Mouse (Mus musculus): ENCODE measurements around the gene Btg1. TPM values are rescaled to one million over a fixed set of nuclear protein-coding genes. Genes with fewer than 3 reads are reported as not detected.

Gene Btg1
- 46.2 and 49.5 TPM in 2 replicates for polyA plus RNA-seq (2016; fragmentation: Nextera tagmentation; extraction: Ambion mirVana)

DNA sequence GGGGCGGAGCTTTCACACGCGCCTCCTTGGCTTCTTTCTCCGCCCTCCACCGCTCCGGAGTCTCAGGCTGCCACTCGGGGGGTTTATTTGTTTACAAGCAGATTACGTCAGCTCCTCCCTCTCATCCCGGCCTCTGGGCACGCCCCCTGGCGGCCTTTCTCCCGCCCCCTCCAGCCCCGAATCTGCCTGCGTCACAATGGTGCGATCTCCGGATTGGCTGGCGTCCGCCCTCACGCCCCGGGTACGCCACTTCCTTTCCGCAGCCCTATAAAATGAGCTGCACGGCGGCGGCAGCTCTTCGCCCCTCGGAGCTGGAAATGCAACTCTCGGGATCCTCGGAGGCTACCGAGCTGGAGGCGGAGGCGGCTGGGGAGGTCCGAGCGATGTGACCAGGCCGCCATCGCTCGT, at the start of gene Btg1:
Gene Btg1 (plus strand): TSS at position 298 of the 408 bp plus-strand sequence.
- Histone ChIP-seq H3K9ac (peak within 1 kb of the TSS; percentile 100), H3K27me3 (no peaks in the 10 kb centered on the region), H3K9me3 (no peaks in the 10 kb centered on the region), H3K27ac (peak within 1 kb of the TSS; percentile 97), H3K4me3 (replicated peaks) (peak within 1 kb of the TSS; percentile 99), H3K36me3 (replicated peaks) (0 out of 2 replicates have a peak, but pooled peaks cover 11% of the 10 kb centered on the region), H3K4me2 (peak within 1 kb of the TSS; percentile 56), H3K4me1 (peaks cover 15% of the 10 kb centered on the region)
- ATAC-seq (ENCODE audit: low FRiP score), result peak; percentile 97
- under 1% methylated on average over 37 of the region's 37 CpGs for WGBS

DNA sequence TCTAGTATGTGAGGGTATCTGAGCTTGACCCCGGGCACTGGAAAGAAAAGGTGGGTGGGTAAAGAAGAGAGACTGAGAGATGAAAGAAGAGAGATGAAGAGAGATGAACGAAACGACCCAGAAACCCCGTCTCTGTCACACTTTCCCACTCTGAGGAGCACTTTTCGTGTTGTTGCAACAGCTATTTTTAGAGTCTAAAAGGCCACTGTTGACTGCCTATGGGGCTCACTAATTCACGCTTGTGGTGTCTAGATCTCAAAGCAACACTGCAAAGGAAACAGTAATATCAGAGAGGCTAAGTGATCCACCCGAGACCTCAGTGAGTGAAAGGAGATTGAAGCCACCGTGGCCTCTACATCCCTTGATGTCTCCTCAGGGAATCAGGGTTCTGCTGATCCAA, 47.3 kb upstream of the Btg1 start:
- no peak overlapping the region for H3K27ac ChIP-seq
- ATAC-seq (ENCODE audit: low FRiP score), result no peak
- no peak overlapping the region for H3K9ac ChIP-seq
- 85% methylated on average over 8 of the region's 8 CpGs for WGBS
- H3K27me3 ChIP-seq, result no peaks in the 10 kb centered on the region
- no peak overlapping the region for H3K4me3 ChIP-seq (replicated peaks)
- no peak overlapping the region for H3K4me2 ChIP-seq
- no peaks in the 10 kb centered on the region for H3K9me3 ChIP-seq
- no peaks in the 10 kb centered on the region for H3K36me3 ChIP-seq (replicated peaks)
- peaks cover 7% of the 10 kb centered on the region; the same call in 1 of the 2 replicates for H3K4me1 ChIP-seq

DNA sequence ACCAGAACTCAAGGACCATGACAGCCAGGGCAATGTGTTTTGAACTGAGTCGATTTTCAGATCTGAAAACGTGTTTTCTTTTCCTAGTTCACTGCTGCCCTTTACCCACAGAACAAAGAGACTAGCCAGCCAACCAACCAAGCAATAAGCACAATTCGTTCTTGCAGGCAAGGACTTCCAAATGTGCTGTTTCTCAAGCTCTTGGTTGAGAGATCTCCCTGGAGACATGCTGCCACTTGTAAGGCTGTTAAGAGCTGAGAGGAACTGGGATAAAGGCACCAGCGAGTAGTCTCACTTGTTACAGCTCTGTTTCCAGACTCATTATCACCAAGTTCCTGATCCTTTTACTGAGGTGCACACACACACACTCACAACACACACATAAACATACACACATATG, 45.6 kb upstream of the Btg1 start:
- H3K27ac ChIP-seq, result no peak overlapping the region

DNA sequence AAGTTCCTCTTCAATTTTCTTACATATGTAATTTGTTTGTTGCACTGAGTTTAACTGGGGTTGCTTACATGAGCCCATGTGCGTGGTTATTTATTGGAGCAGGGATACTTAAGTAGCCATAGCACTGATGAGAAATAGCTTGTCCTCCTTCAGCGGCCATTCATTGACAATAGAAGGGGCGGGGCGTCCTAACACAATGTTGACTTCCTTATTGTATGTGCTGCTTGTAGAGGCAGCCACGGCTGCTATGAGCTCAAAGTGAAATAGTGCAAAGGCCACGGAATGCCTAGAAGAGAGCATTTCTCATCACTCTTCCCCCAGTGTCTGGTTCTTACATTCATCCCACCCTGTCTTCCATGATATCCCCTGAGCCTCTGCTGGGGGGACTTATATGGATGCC, 42.0 kb upstream of the Btg1 start:
- Histone ChIP-seq H3K4me3 (replicated peaks) (no peak overlapping the region), H3K27ac (no peak overlapping the region), H3K9ac (no peak overlapping the region), H3K36me3 (replicated peaks) (no peaks in the 10 kb centered on the region), H3K27me3 (no peaks in the 10 kb centered on the region), H3K4me2 (no peak overlapping the region), H3K9me3 (no peaks in the 10 kb centered on the region), H3K4me1 (peaks cover 7% of the 10 kb centered on the region; the same call in 1 of the 2 replicates)
- 83% methylated on average over 6 of the region's 6 CpGs for WGBS
- no peak for ATAC-seq (ENCODE audit: low FRiP score)

More for the DNA sequence above, 45.6 kb upstream of the Btg1 start:
- 73% methylated on average over 4 of the region's 4 CpGs for WGBS
- Histone ChIP-seq H3K4me2 (no peak overlapping the region), H3K9me3 (no peaks in the 10 kb centered on the region), H3K36me3 (replicated peaks) (no peaks in the 10 kb centered on the region), H3K9ac (no peak overlapping the region), H3K4me1 (peaks cover 7% of the 10 kb centered on the region; the same call in 1 of the 2 replicates), H3K27me3 (no peaks in the 10 kb centered on the region), H3K4me3 (replicated peaks) (no peak overlapping the region)
- no peak for ATAC-seq (ENCODE audit: low FRiP score)

DNA sequence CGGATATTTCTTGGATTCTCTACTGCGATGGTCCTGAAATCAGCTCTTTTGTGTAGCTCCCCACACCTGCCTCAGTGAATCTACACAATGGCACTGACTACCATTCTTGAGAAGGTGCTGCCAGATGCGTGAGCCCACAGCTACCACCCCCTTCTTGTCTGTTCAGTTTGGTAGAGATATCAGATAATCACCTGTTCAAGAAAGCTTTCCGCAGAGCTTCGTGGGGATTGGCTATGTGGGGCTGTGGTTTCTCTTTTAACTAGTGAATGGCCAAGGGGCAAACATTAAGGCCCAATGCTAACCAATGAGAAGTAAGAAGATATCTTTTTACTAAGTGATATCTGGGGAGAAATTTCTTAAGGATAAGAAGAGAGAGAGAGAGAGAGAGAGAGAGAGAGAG, 41.5 kb upstream of the Btg1 start:
- Histone ChIP-seq H3K27me3 (no peaks in the 10 kb centered on the region), H3K9ac (no peak overlapping the region), H3K4me2 (no peak overlapping the region), H3K9me3 (no peaks in the 10 kb centered on the region), H3K36me3 (replicated peaks) (no peaks in the 10 kb centered on the region), H3K4me3 (replicated peaks) (no peak overlapping the region), H3K4me1 (peaks cover 7% of the 10 kb centered on the region; the same call in 1 of the 2 replicates), H3K27ac (no peak overlapping the region)
- 88% methylated on average over 5 of the region's 5 CpGs for WGBS
- no peak for ATAC-seq (ENCODE audit: low FRiP score)

DNA sequence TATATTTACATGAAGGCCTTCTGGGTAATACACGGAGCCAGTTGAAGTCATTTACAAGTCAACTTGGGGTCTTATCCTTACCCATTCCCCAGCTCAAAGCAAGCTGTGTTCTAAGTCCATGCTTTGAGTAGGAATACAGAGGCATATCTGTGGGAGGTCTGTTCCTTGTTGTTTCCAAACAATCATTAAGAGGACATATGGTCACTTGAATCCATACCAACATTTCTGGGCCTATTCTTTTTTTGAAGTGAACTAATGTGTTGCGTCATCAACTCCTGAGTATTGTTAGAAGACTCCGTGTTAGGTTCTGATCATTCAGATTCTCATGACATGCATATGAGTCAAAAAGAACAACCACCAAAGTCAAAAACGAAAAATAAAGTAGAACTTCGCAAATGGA, 37.9 kb upstream of the Btg1 start:
- no peaks in the 10 kb centered on the region for H3K36me3 ChIP-seq (replicated peaks)
- no peak overlapping the region for H3K4me2 ChIP-seq
- no peak overlapping the region for H3K4me3 ChIP-seq (replicated peaks)
- no peak overlapping the region for H3K27ac ChIP-seq
- H3K4me1 ChIP-seq, result peaks cover 5% of the 10 kb centered on the region; the same call in 1 of the 2 replicates
- no peaks in the 10 kb centered on the region for H3K9me3 ChIP-seq
- no peaks in the 10 kb centered on the region for H3K27me3 ChIP-seq
- ATAC-seq (ENCODE audit: low FRiP score), result no peak
- H3K9ac ChIP-seq, result no peak overlapping the region
- 87% methylated on average over 5 of the region's 5 CpGs for WGBS

DNA sequence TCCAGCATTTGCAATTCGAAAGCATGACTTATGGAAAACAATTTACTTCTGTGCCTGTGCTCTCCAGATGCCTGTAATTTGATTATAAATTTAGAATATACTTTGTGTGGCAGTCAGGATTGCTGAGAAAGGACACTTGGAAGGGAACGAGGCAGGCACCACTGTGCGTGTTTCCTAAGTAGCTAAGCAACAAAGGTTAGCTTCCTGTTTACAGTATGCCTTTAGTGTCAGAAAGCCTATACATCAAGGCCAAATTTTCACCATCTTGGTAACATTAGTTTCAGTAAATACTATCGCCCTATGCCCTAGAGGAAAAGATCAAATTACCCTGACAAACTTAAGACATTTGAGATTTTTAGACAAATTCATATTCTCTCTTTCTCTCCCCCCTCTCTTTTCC, 37.4 kb upstream of the Btg1 start:
- no peak overlapping the region for H3K4me2 ChIP-seq
- H3K4me3 ChIP-seq (replicated peaks), result no peak overlapping the region
- WGBS, result 85% methylated on average over 4 of the region's 4 CpGs
- H3K4me1 ChIP-seq, result peaks cover 5% of the 10 kb centered on the region; the same call in 1 of the 2 replicates
- no peaks in the 10 kb centered on the region for H3K27me3 ChIP-seq
- H3K27ac ChIP-seq, result no peak overlapping the region
- no peak overlapping the region for H3K9ac ChIP-seq
- H3K9me3 ChIP-seq, result no peaks in the 10 kb centered on the region
- H3K36me3 ChIP-seq (replicated peaks), result no peaks in the 10 kb centered on the region
- no peak for ATAC-seq (ENCODE audit: low FRiP score)

DNA sequence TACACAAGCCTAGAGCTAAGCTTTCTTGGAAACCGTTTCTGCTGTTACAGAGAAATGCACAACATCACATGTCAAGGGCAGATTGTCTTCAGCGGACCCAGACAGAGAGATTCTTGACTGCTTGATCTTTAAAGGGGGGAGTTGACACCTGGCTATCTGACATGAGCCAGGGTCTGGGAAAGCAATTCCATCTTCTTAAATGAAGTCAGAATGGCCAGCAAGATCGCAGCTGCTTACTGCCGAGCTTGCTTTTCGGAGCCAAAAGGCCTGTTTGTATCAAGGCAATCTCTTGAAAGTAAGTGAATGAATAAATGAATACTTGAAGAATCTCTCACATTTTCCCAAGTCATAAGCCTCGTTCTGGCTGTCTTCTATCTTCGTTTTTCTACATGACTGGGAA, 36.6 kb upstream of the Btg1 start:
- H3K4me3 ChIP-seq (replicated peaks), result no peak overlapping the region
- no peak overlapping the region for H3K9ac ChIP-seq
- 87% methylated on average over 7 of the region's 7 CpGs for WGBS
- H3K36me3 ChIP-seq (replicated peaks), result no peaks in the 10 kb centered on the region
- ATAC-seq (ENCODE audit: low FRiP score), result no peak
- H3K4me1 ChIP-seq, result peaks cover 5% of the 10 kb centered on the region; the same call in 1 of the 2 replicates
- no peak overlapping the region for H3K4me2 ChIP-seq
- no peaks in the 10 kb centered on the region for H3K9me3 ChIP-seq
- no peaks in the 10 kb centered on the region for H3K27me3 ChIP-seq
- H3K27ac ChIP-seq, result no peak overlapping the region

DNA sequence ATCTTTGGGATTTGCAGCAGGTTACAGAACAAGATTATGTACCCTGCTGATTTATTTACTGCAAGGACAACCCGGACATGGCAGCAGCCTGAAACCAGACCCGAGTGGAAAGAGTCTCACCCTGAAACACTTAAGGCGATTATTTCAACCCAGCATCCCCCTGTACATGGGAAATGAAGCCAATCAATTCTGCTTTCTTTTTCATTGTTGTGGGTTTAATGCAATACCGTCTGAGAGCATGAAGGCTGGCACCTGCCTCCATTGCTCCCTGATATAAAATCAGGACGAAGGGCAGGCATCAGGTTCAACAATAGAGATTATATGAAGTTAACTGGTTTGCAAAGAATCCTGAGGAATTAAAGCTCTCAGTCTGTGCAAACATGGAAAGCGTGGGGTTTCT, 35.6 kb upstream of the Btg1 start:
- Histone ChIP-seq H3K9me3 (no peaks in the 10 kb centered on the region), H3K4me3 (replicated peaks) (no peak overlapping the region), H3K9ac (no peak overlapping the region), H3K27me3 (no peaks in the 10 kb centered on the region), H3K4me2 (no peak overlapping the region), H3K27ac (no peak overlapping the region), H3K4me1 (peaks cover 5% of the 10 kb centered on the region; the same call in 1 of the 2 replicates), H3K36me3 (replicated peaks) (no peaks in the 10 kb centered on the region)
- peak; percentile 33; the same call in 1 of the 2 replicates for ATAC-seq (ENCODE audit: low FRiP score)
- 36% methylated on average over 6 of the region's 6 CpGs for WGBS

DNA sequence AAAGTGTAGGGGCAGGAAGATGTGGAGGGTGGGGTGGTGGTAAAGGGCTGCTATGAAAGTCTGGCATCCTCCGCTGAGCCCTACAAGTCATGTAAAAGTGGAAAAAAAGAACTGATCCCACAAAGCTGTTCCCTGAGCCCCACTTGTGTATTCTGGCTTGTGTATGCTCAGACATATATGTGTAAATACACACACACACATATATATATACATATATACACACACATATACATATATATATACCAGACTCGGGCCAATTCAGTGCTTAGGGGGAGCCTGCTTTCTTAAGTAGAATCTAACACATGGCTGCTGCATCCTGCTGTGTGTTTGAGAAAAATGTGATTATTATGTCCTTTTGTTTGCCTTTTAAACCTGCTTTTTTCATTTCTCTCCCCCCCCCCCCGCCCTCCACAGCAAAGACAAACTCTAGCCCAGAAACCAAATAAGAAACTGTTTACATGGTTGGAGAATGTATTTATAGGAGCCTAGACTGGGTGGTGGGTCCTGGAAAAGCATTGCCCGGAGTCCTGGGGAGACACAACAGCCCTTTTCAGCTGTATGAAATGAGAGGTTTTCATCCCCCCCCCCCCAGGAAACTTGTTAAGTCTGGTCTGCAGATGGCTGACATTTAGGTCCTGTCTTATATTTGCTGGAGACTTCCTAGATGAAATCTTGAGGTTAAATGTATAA, 30.5 kb upstream of the Btg1 start:
- no peak for ATAC-seq (ENCODE audit: low FRiP score)
- Histone ChIP-seq H3K4me2 (no peak overlapping the region), H3K9ac (no peak overlapping the region), H3K36me3 (replicated peaks) (no peaks in the 10 kb centered on the region), H3K9me3 (no peaks in the 10 kb centered on the region), H3K27ac (no peak overlapping the region), H3K27me3 (no peaks in the 10 kb centered on the region), H3K4me1 (peaks cover 2% of the 10 kb centered on the region; the same call in 1 of the 2 replicates), H3K4me3 (replicated peaks) (no peak overlapping the region)
- WGBS, result 79% methylated on average over 4 of the region's 4 CpGs

DNA sequence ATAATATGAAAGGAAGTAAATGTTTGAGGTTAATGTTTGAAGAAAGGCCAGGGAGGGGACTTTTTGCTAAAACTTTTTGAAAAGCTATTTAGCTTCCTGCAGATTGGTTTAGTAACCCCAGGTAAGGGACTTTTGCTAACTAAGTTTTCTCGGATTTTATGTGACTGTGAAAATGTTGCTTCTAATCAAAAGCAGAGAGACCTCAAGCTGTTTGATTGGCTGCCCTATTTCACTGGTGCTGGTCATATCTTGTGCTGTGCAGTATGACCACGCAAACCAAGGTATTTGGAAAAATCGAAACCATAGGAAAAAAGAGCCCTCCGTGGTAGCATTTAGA, 30.0 kb upstream of the Btg1 start:
- Histone ChIP-seq H3K4me1 (no peaks in the 10 kb centered on the region), H3K9me3 (no peaks in the 10 kb centered on the region), H3K27ac (no peak overlapping the region), H3K9ac (no peak overlapping the region), H3K4me3 (replicated peaks) (no peak overlapping the region), H3K36me3 (replicated peaks) (no peaks in the 10 kb centered on the region), H3K27me3 (no peaks in the 10 kb centered on the region), H3K4me2 (no peak overlapping the region)
- WGBS, result 79% methylated on average over 4 of the region's 4 CpGs
- ATAC-seq (ENCODE audit: low FRiP score), result no peak

DNA sequence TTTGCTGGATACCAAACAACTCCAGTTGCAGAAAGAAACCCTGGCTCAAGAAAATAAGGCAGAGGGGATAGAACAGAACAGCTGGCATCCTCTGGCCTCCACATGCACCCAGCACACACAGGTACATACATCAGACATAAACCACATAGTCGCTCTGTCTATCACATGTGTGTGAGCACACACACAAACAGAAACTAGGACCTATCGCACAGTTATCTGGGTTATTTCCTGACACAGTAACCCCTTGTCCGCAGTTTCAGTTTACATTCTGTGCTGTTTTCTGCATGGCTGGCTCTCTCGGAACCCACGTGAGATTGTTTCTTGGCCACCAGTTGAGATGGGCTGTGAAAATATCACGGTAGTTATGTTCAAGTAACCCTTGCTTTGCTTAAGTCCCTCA, 28.6 kb upstream of the Btg1 start:
- Histone ChIP-seq H3K27me3 (no peaks in the 10 kb centered on the region), H3K4me1 (no peaks in the 10 kb centered on the region), H3K36me3 (replicated peaks) (no peaks in the 10 kb centered on the region), H3K4me2 (no peak overlapping the region), H3K27ac (no peak overlapping the region), H3K9ac (no peak overlapping the region), H3K4me3 (replicated peaks) (no peak overlapping the region), H3K9me3 (no peaks in the 10 kb centered on the region)
- ATAC-seq (ENCODE audit: low FRiP score), result no peak
- 89% methylated on average over 6 of the region's 6 CpGs for WGBS

DNA sequence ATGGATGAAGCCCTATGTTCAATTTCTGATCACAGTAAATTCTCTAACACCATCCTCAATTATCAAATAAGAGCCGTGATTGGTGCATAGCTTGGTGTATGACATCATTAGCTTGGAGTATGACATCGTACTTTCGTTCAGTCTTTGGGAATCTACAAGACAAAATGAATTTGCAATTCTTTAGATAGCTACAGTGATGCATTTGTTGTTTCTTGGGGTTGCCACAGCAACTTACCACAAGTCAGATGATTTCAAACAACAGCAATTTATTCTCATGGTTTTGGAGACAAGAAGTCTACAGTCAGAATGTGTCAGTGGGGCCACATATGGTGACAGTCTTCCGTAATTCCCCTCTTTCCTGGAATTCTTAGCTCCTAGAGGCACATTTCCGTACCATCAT, 27.0 kb upstream of the Btg1 start:
- H3K9ac ChIP-seq, result no peak overlapping the region
- H3K27ac ChIP-seq, result no peak overlapping the region
- no peaks in the 10 kb centered on the region for H3K36me3 ChIP-seq (replicated peaks)
- 91% methylated on average over 5 of the region's 5 CpGs for WGBS
- no peak for ATAC-seq (ENCODE audit: low FRiP score)
- no peaks in the 10 kb centered on the region for H3K27me3 ChIP-seq
- H3K4me2 ChIP-seq, result no peak overlapping the region
- no peak overlapping the region for H3K4me3 ChIP-seq (replicated peaks)
- H3K9me3 ChIP-seq, result no peaks in the 10 kb centered on the region
- no peaks in the 10 kb centered on the region for H3K4me1 ChIP-seq

All from forebrain, embryonic 12.5 days (tissue).